Mouse (Mus musculus) thymus, adult 2 months (tissue): ENCODE measurements around the gene 9130409I23Rik.

Experiments
- CTCF ChIP-seq: fragments of 200-500 bp; IDR thresholded peaks from 2 replicates; pipeline ENCODE4 v1.5.1; 2012; ENCODE audit warnings: mild to moderate bottlenecking, control low read depth, low read length, moderate library complexity, borderline replicate concordance; ENCODE audit not compliant: control insufficient read depth, poor library complexity, insufficient read depth; ENCODE audit errors: extremely low read depth
- POLR2A ChIP-seq: fragments of 200-500 bp; IDR thresholded peaks from 2 replicates; pipeline ENCODE4 v1.6.1; 2012; ENCODE audit warnings: mild to moderate bottlenecking, low read length, control low read depth, moderate library complexity; ENCODE audit not compliant: control insufficient read depth, poor library complexity, insufficient read depth; ENCODE audit errors: extremely low read depth

DNA sequence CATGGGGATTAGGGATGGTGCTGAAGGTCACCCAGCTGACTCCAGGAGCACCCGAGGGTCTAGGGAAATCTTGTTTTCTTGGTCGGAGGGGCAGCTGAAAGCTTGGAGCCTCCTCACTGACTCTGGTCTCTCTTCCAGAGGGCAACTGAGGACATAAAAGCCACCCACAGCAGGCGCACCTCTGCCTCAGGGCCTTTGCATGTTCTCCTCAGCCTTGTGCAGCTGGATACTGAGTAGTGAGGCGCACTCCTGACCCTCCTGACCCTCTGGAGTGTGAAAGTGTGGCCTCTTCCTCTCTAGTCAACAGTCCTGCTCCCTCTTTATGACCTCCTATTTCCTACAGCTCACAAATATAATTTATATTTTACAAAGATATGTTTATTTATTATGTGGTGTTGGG lies 35.0 kb upstream of the 9130409I23Rik start:
- TF ChIP-seq CTCF = no peak
- no peak for TF ChIP-seq POLR2A
